Mouse (Mus musculus): ENCODE data around the gene Acsf3. TPM values are rescaled to one million over a fixed set of nuclear protein-coding genes. Genes with fewer than 3 reads are reported as not detected.

The Acsf3 gene
- polyA plus RNA-seq, 1 experiment from 2014 or later: 16.5 TPM

GRCm38 (mm10) chr8:122758597-122758996 is 16.7 kb upstream of the Acsf3 start:
- Histone ChIP-seq H3K27me3 (ENCODE audit: control insufficient read depth, insufficient read depth, low read length) (no peaks in the 10 kb centered on the region), H3K36me3 (replicated peaks; ENCODE audit: control insufficient read depth, insufficient read depth) (no peaks in the 10 kb centered on the region), H3K9me3 (ENCODE audit: control insufficient read depth, low read length) (no peaks in the 10 kb centered on the region), H3K4me3 (replicated peaks; ENCODE audit: low read length) (no peak overlapping the region), H3K4me1 (replicated peaks; ENCODE audit: control insufficient read depth, insufficient read depth, low read length) (no peaks in the 10 kb centered on the region), H3K27ac (no peak overlapping the region), H3K4me2 (replicated peaks) (no peak overlapping the region), H3K9ac (no peak overlapping the region)
- ATAC-seq (ENCODE audit: low FRiP score) (no peak), DNase-seq (ENCODE audit: low spot score) (no peak)

DNA sequence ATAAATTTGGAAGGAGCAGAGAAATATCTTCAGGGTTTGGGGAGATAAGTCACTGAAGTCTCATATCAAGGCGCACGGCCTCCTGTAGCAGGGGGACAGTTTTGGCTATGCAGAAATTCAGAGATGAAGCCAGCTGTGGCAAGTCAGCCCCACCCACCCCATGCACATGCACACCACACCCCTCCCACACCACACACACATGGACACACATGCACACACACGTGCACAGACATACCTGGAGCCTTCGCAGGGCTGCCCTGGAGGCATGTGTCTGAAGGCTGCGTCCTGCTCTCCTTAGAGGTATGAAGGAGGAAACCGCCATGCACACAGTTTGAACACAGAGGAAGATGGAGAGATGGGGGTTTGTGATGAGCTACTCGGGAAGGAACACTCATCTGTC is 15.2 kb upstream of the Acsf3 start:
- Histone ChIP-seq H3K9ac (no peak overlapping the region), H3K9me3 (ENCODE audit: control insufficient read depth, low read length) (no peaks in the 10 kb centered on the region), H3K4me1 (replicated peaks; ENCODE audit: control insufficient read depth, insufficient read depth, low read length) (no peaks in the 10 kb centered on the region), H3K27me3 (ENCODE audit: control insufficient read depth, insufficient read depth, low read length) (no peaks in the 10 kb centered on the region), H3K27ac (0 out of 2 replicates have a peak overlapping the region, but pooled peaks have one; percentile 11), H3K4me3 (replicated peaks; ENCODE audit: low read length) (no peak overlapping the region), H3K36me3 (replicated peaks; ENCODE audit: control insufficient read depth, insufficient read depth) (no peaks in the 10 kb centered on the region), H3K4me2 (replicated peaks) (no peak overlapping the region)
- ATAC-seq (ENCODE audit: low FRiP score) (no peak), DNase-seq (ENCODE audit: low spot score) (no peak)
- WGBS: 69% methylated on average over 7 of the region's 7 CpGs

DNA sequence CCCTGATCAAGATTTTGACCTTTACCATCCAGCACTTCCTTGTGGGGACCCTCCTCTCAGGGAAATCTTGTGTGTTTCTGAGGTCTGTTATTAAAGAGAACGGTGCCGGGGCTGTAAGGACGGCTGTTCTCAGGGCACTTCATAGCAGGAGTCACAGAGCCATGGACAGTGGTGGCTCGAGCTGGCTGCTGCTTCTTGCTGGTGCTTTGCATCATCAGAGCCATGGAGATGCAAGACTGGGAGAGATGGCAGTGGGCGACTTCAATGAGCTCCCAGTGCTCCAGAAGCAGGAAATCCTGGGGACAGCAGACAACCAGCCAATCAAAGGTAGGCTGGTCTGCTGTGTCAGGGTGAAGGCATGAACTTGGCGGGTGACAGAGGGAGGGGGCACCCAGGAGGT is 14.2 kb upstream of the Acsf3 start:
- Histone ChIP-seq H3K4me2 (replicated peaks) (no peak overlapping the region), H3K27ac (no peak overlapping the region), H3K27me3 (ENCODE audit: control insufficient read depth, insufficient read depth, low read length) (no peaks in the 10 kb centered on the region), H3K36me3 (replicated peaks; ENCODE audit: control insufficient read depth, insufficient read depth) (no peaks in the 10 kb centered on the region), H3K4me1 (replicated peaks; ENCODE audit: control insufficient read depth, insufficient read depth, low read length) (no peaks in the 10 kb centered on the region), H3K9ac (no peak overlapping the region), H3K9me3 (ENCODE audit: control insufficient read depth, low read length) (no peaks in the 10 kb centered on the region), H3K4me3 (replicated peaks; ENCODE audit: low read length) (no peak overlapping the region)
- no peak for DNase-seq (ENCODE audit: low spot score)
- WGBS: 75% methylated on average over 6 of the region's 6 CpGs
- no peak for ATAC-seq (ENCODE audit: low FRiP score)

DNA sequence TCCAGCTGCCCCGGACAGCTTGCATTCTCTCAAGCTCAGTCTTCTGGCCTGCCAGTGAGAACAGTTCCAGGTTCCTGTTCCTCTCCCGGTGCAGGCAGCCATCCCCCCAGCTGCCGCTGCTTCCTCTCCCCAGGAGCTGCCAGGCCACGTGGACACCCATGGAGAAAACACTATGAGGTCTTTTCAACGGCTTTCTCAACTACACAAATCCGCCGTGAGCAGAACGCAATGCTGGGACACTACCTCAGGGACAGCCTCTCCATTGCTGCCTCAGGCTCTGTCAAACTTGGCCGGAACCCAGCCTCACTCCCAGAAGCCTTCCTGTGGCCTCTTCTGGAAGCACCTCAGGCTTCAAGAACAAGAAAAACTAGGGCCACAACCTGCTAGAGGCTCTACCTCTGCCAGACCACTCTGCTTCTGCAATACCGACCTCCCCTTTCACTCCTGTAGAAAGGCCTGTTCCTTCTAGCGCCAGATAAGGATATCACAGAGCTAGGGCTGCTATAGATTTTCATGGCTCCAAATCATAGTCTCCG is 12.5 kb upstream of the Acsf3 start:
- ATAC-seq (ENCODE audit: low FRiP score): no peak
- H3K4me2 ChIP-seq (replicated peaks): no peak overlapping the region
- H3K27ac ChIP-seq: no peak overlapping the region
- no peak for DNase-seq (ENCODE audit: low spot score)
- 44% methylated on average over 12 of the region's 12 CpGs for WGBS
- 0 out of 2 replicates have a peak, but pooled peaks cover 6% of the 10 kb centered on the region for H3K4me1 ChIP-seq (replicated peaks; ENCODE audit: control insufficient read depth, insufficient read depth, low read length)
- no peaks in the 10 kb centered on the region for H3K9me3 ChIP-seq (ENCODE audit: control insufficient read depth, low read length)
- no peak overlapping the region for H3K9ac ChIP-seq
- H3K36me3 ChIP-seq (replicated peaks; ENCODE audit: control insufficient read depth, insufficient read depth): no peaks in the 10 kb centered on the region
- H3K4me3 ChIP-seq (replicated peaks; ENCODE audit: low read length): no peak overlapping the region
- no peaks in the 10 kb centered on the region for H3K27me3 ChIP-seq (ENCODE audit: control insufficient read depth, insufficient read depth, low read length)

DNA sequence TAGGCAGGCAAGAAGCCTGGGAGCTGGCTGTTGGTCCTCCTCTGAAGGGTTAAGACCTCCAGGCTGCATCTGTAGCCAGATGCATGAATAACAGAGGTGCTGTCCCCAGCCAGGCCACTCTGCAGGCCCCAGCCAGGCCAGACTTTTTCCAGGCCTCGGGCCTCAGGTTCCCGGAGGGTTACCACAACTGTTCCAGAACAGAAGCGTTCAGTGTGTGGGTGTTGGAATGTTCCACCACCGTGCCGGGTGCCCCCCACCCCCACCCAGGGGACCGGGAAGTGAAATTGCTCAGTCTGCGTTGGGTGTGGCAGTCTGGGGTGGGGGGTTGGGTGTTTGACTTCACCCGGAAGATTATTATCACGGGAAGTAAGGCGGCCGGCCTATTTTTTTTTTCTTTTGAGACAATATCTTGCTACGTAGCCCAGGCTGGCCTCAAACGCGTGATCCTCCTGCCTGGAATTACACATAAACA is 12.0 kb upstream of the Acsf3 start:
- Histone ChIP-seq H3K4me1 (replicated peaks; ENCODE audit: control insufficient read depth, insufficient read depth, low read length) (0 out of 2 replicates have a peak, but pooled peaks cover 6% of the 10 kb centered on the region), H3K4me3 (replicated peaks; ENCODE audit: low read length) (no peak overlapping the region), H3K36me3 (replicated peaks; ENCODE audit: control insufficient read depth, insufficient read depth) (no peaks in the 10 kb centered on the region), H3K27ac (no peak overlapping the region), H3K9me3 (ENCODE audit: control insufficient read depth, low read length) (no peaks in the 10 kb centered on the region), H3K4me2 (replicated peaks) (no peak overlapping the region), H3K27me3 (ENCODE audit: control insufficient read depth, insufficient read depth, low read length) (no peaks in the 10 kb centered on the region), H3K9ac (no peak overlapping the region)
- DNase-seq (ENCODE audit: low spot score) (no peak), ATAC-seq (ENCODE audit: low FRiP score) (no peak)
- 88% methylated on average over 14 of the region's 14 CpGs for WGBS

DNA sequence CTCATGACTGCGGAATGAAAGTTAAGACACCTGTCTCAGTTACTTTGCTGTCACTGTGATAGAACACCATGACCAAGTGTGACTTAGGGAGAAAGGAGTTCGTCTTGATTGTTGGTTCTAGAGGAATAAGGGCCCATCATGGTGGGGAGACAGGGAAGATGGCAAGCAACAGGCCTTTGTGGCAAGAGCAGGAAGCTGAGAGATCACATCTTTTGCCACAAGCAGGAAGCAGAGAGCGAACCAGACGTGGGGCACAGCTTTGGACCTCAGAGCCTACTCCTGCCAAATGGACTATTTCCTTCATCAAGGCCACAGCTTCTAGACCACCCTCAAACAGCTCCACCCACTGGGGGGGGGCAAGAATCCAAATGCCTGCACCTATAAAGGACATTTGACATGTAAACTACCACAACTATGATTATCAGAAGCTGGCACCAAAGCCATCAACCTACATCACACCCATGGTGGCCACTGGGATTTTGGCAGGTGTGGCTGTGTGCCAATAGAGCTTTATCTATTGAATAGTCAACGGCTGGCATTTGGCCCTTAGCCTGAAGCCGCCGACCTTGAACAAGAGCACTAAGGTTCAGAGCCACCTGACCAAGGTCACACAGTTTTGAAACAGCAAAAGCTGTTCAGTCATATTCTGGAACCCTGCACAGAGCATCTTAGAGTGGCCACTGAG is 10.4 kb upstream of the Acsf3 start:
- 85% methylated on average over 7 of the region's 7 CpGs for WGBS
- Histone ChIP-seq H3K4me2 (replicated peaks) (no peak overlapping the region), H3K4me3 (replicated peaks; ENCODE audit: low read length) (no peak overlapping the region), H3K27ac (no peak overlapping the region), H3K27me3 (ENCODE audit: control insufficient read depth, insufficient read depth, low read length) (no peaks in the 10 kb centered on the region), H3K9me3 (ENCODE audit: control insufficient read depth, low read length) (no peaks in the 10 kb centered on the region), H3K9ac (no peak overlapping the region), H3K4me1 (replicated peaks; ENCODE audit: control insufficient read depth, insufficient read depth, low read length) (0 out of 2 replicates have a peak, but pooled peaks cover 6% of the 10 kb centered on the region), H3K36me3 (replicated peaks; ENCODE audit: control insufficient read depth, insufficient read depth) (no peaks in the 10 kb centered on the region)
- no peak for ATAC-seq (ENCODE audit: low FRiP score)
- no peak for DNase-seq (ENCODE audit: low spot score)

GRCm38 (mm10) chr8:122766189-122766588 is 9.1 kb upstream of the Acsf3 start:
- 0 out of 2 replicates have a peak, but pooled peaks cover 6% of the 10 kb centered on the region for H3K4me1 ChIP-seq (replicated peaks; ENCODE audit: control insufficient read depth, insufficient read depth, low read length)
- H3K4me2 ChIP-seq (replicated peaks): no peak overlapping the region
- H3K9me3 ChIP-seq (ENCODE audit: control insufficient read depth, low read length): no peaks in the 10 kb centered on the region
- H3K9ac ChIP-seq: no peak overlapping the region
- 70% methylated on average over 5 of the region's 5 CpGs for WGBS
- DNase-seq (ENCODE audit: low spot score) (no peak), ATAC-seq (ENCODE audit: low FRiP score) (no peak)
- H3K27me3 ChIP-seq (ENCODE audit: control insufficient read depth, insufficient read depth, low read length): no peaks in the 10 kb centered on the region
- no peak overlapping the region for H3K27ac ChIP-seq
- no peaks in the 10 kb centered on the region for H3K36me3 ChIP-seq (replicated peaks; ENCODE audit: control insufficient read depth, insufficient read depth)
- no peak overlapping the region for H3K4me3 ChIP-seq (replicated peaks; ENCODE audit: low read length)

- H3K9me3 ChIP-seq (ENCODE audit: control insufficient read depth, low read length): no peaks in the 10 kb centered on the region
- no peak overlapping the region for H3K4me2 ChIP-seq (replicated peaks)
- no peak overlapping the region for H3K4me3 ChIP-seq (replicated peaks; ENCODE audit: low read length)
- WGBS: 53% methylated on average over 8 of the region's 8 CpGs
- no peaks in the 10 kb centered on the region for H3K27me3 ChIP-seq (ENCODE audit: control insufficient read depth, insufficient read depth, low read length)
- DNase-seq (ENCODE audit: low spot score) (no peak), ATAC-seq (ENCODE audit: low FRiP score) (no peak)
- H3K27ac ChIP-seq: no peak overlapping the region
- no peak overlapping the region for H3K9ac ChIP-seq
- H3K4me1 ChIP-seq (replicated peaks; ENCODE audit: control insufficient read depth, insufficient read depth, low read length): 0 out of 2 replicates have a peak, but pooled peaks cover 6% of the 10 kb centered on the region
- H3K36me3 ChIP-seq (replicated peaks; ENCODE audit: control insufficient read depth, insufficient read depth): no peaks in the 10 kb centered on the region
Measured at GRCm38 (mm10) chr8:122766647-122767200, 8.6 kb upstream of the Acsf3 start.

DNA sequence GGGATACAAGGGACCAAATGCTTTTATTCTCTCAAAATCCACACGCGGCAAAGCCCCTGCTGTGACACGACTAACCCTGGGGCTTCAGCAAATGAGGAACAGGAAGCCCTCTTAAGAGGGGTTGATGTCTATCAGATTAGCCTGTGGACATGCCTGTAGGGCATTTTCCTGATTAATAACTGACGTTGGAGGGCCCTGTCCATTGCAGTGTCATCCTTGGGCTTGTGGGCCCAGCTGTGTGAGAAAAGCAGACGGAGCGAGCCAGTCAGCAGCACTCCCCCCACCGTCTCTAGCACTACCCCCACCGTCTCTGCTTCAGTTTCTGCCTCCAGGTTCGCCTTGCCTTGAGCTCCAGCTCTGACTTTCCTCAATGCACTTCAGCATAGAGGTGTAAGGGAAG is 8.1 kb upstream of the Acsf3 start:
- DNase-seq (ENCODE audit: low spot score) (no peak), ATAC-seq (ENCODE audit: low FRiP score) (no peak)
- no peak overlapping the region for H3K9ac ChIP-seq
- H3K4me3 ChIP-seq (replicated peaks; ENCODE audit: low read length): no peak overlapping the region
- no peak overlapping the region for H3K27ac ChIP-seq
- no peaks in the 10 kb centered on the region for H3K27me3 ChIP-seq (ENCODE audit: control insufficient read depth, insufficient read depth, low read length)
- H3K36me3 ChIP-seq (replicated peaks; ENCODE audit: control insufficient read depth, insufficient read depth): no peaks in the 10 kb centered on the region
- H3K4me1 ChIP-seq (replicated peaks; ENCODE audit: control insufficient read depth, insufficient read depth, low read length): 0 out of 2 replicates have a peak, but pooled peaks cover 6% of the 10 kb centered on the region
- no peaks in the 10 kb centered on the region for H3K9me3 ChIP-seq (ENCODE audit: control insufficient read depth, low read length)
- 39% methylated on average over 9 of the region's 9 CpGs for WGBS
- H3K4me2 ChIP-seq (replicated peaks): no peak overlapping the region

All from hindbrain, embryonic 14.5 days (tissue).